Mouse (Mus musculus): ENCODE data around the gene Nfatc3.

GRCm38 (mm10) chr8:106133526-106133925 lies 74.9 kb downstream of the Nfatc3 start:
- no peak for TF ChIP-seq POLR2A (IDR thresholded peaks at IDR 0.05; ENCODE audit: borderline replicate concordance, control insufficient read depth, low read depth, low read length)
- no peak for TF ChIP-seq CTCF (IDR thresholded peaks at IDR 0.05; ENCODE audit: control insufficient read depth, insufficient read depth, low read length)
